Mouse (Mus musculus) midbrain, embryonic 12.5 days (tissue): ENCODE results near the gene Hs3st4. TPM values are rescaled to one million over a fixed set of nuclear protein-coding genes. Genes with fewer than 3 reads are reported as not detected.

Experiments
- ATAC-seq: fragments of 200-750 bp; cut with Nextera tagmentation; 2 replicates; pipeline ENCODE4 v1.8.0; 2017; ENCODE audit warnings: low read depth, moderate TSS enrichment, moderate library complexity; ENCODE audit not compliant: low FRiP score
- H3K27ac ChIP-seq: fragments of 300-500 bp; sonication (generic); replicated peaks from 2 replicates; pipeline ENCODE4 v1.5.1; 2016; ENCODE audit warnings: mild to moderate bottlenecking
- H3K27me3 ChIP-seq: fragments of 300-500 bp; sonication (generic); 2 replicates; pipeline ENCODE4 v1.6.1; 2016; ENCODE audit warnings: mild to moderate bottlenecking
- H3K36me3 ChIP-seq: fragments of 300-500 bp; sonication (generic); 2 replicates; pipeline ENCODE4 v1.6.1; 2016
- H3K4me1 ChIP-seq: fragments of 300-500 bp; sonication (generic); 2 replicates; pipeline ENCODE4 v1.6.1; 2016
- H3K4me2 ChIP-seq: fragments of 300-500 bp; sonication (generic); replicated peaks from 2 replicates; pipeline ENCODE4 v1.6.1; 2016; ENCODE audit warnings: mild to moderate bottlenecking, moderate library complexity
- H3K4me3 ChIP-seq: fragments of 300-500 bp; sonication (generic); 2 replicates; pipeline ENCODE4 v1.5.1; 2016; ENCODE audit warnings: mild to moderate bottlenecking
- H3K9ac ChIP-seq: fragments of 300-500 bp; sonication (generic); replicated peaks from 2 replicates; pipeline ENCODE4 v1.6.1; 2016; ENCODE audit warnings: mild to moderate bottlenecking, moderate library complexity
- H3K9me3 ChIP-seq: fragments of 300-500 bp; sonication (generic); 2 replicates; pipeline ENCODE4 v1.6.1; 2016; ENCODE audit warnings: mild to moderate bottlenecking
- WGBS: fragments of 180-500 bp; shearing (Covaris S2); methylation state at CpG from one replicate; pipeline ENCODE4 v1.1.7; 2016; 5-methylcytosine and 5-hydroxymethylcytosine counted together
- polyA plus RNA-seq: library from polyadenylated mRNA; unstranded; fragments of >200 nt; fragmentation: Nextera tagmentation; extraction: Ambion mirVana; gene quantifications from 2 replicates; pipeline ENCODE4 v1.2.1, GENCODE M21; 2016

Hs3st4 gene
- polyA plus RNA-seq, 1 experiment from 2014 or later = 1.2 TPM

DNA sequence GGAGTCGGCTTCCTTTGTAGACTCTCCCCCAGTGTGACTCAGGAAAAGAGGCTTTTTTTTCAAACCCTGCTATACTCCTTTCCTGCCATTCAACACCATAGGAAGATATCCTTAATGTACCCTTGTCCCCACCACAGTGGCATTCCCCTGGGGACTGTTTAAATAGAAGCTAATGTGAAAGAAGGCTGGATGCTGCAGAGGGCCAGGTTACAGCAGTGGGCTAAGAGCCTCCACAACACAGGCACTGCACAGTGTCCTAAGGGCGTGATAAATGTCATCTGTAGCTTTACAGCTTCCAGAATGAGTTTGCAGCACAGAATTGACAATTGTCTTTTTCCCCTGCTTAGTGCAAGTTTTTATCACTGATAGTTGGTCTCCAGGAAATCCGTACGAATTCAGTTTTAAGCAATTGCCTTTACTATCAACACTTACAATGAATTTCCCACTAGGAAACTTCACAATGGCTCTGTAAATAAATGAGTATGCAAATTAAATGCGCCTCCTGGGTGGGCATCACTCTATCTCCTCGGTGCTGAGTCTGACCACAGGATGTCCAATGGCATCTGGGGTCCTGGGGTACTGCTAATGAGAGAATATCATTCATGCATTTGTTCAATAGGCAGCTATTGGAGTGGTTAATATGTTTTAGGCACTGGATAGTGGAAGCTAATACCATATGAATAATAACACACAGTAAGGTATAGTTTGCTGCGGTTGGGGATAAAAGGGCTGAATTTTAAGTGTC lies 257.4 kb downstream of the Hs3st4 start:
- Histone ChIP-seq H3K4me3 (no peak overlapping the region), H3K4me1 (peaks cover 21% of the 10 kb centered on the region), H3K9ac (no peak overlapping the region), H3K9me3 (no peaks in the 10 kb centered on the region), H3K4me2 (no peak overlapping the region), H3K27me3 (0 out of 2 replicates have a peak, but pooled peaks cover 4% of the 10 kb centered on the region), H3K36me3 (no peaks in the 10 kb centered on the region), H3K27ac (no peak overlapping the region)
- WGBS = 30% methylated on average over 7 of the region's 7 CpGs
- ATAC-seq = peak; percentile 76

DNA sequence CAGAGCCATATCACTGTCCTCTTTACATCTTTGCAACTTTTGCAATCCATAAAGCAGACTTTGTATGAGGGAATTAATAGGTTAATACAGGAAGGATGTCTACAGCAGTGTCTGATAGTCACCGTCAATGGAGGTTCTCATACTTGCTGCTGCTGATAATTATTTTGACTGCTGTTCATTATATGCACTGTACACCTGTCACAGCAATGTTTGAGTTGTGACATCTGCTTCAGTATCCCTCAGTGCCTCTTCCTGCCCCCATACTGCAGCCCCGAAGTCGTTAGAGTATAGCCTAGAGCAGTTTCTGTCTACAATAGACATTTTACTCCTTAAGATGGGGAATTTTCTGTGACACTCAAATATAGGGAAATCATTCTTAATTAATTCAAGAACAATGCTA lies 267.2 kb downstream of the Hs3st4 start:
- Histone ChIP-seq H3K4me1 (no peaks in the 10 kb centered on the region), H3K4me2 (no peak overlapping the region), H3K27me3 (no peaks in the 10 kb centered on the region), H3K4me3 (no peak overlapping the region), H3K9ac (no peak overlapping the region), H3K9me3 (no peaks in the 10 kb centered on the region), H3K27ac (no peak overlapping the region), H3K36me3 (no peaks in the 10 kb centered on the region)
- no peak for ATAC-seq
- WGBS = 82% methylated on average over 3 of the region's 3 CpGs

DNA sequence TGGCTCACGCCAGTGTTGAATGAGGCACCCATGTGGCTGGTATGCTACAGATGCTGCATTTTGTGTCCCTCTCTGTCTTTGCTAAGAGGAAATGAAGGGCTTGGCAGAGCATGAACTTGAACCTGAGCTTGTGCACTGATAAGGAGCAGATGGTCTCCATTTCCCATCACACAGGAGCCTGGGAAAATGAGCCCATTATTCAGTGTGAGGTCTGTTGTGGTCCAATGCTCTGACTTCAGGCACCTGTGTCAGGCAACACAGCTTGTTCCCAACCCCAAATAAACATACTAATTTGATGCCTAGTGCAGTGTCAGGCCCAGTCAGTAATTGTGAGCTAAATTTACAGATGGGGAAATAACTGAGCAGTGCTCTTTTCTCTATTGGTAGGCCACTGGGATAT lies 267.9 kb downstream of the Hs3st4 start:
- no peak for ATAC-seq
- no peaks in the 10 kb centered on the region for H3K4me1 ChIP-seq
- H3K36me3 ChIP-seq = no peaks in the 10 kb centered on the region
- no peak overlapping the region for H3K4me2 ChIP-seq
- WGBS = 87% methylated on average over 1 of the region's 1 CpGs
- no peaks in the 10 kb centered on the region for H3K27me3 ChIP-seq
- H3K27ac ChIP-seq = no peak overlapping the region
- no peak overlapping the region for H3K9ac ChIP-seq
- no peaks in the 10 kb centered on the region for H3K9me3 ChIP-seq
- H3K4me3 ChIP-seq = no peak overlapping the region

DNA sequence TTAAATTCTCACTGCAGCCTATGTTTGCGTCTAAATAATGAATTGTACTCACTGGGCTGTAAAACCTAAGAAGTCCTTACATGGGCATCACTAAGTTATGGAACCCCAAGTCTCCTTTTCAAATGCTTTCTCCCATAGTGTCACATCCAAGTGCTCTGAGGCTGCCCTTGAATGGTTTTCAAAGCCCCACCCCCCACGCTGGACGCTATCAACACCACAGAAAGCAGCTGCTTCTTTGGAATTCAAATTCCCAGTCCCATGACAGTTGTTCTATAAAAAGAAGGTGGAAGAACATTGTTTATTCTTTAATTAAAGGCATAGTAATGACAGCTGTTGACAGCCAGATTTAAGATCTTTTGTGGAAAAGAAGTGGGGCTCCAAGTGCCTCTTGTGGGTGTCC lies 275.8 kb downstream of the Hs3st4 start:
- H3K4me2 ChIP-seq = no peak overlapping the region
- H3K4me1 ChIP-seq = peaks cover 5% of the 10 kb centered on the region; the same call in 1 of the 2 replicates
- no peak overlapping the region for H3K9ac ChIP-seq
- no peaks in the 10 kb centered on the region for H3K9me3 ChIP-seq
- no peak for ATAC-seq
- WGBS = 60% methylated on average over 3 of the region's 3 CpGs
- H3K27ac ChIP-seq = no peak overlapping the region
- no peak overlapping the region for H3K4me3 ChIP-seq
- no peaks in the 10 kb centered on the region for H3K27me3 ChIP-seq
- H3K36me3 ChIP-seq = no peaks in the 10 kb centered on the region

DNA sequence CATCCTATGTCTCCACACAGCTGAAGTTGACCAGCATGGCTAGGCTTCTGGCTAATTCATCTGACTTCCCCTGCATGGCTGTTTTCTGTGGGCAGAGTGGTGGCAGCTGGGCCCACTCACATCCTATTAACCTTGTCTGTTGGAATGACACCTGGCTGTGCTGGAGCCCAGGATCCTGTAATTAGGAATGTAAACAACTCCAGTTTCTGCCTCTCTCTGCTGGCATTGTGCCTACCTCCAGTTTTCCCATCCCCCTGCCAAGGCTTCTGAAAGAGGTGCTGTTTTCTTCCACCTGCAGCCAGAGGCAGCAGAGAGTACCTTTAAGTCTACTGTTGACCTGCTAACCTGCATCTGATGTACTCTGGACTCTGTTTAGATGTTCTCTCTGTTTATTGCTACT lies 288.1 kb downstream of the Hs3st4 start:
- H3K9ac ChIP-seq = no peak overlapping the region
- no peak overlapping the region for H3K4me2 ChIP-seq
- no peaks in the 10 kb centered on the region for H3K9me3 ChIP-seq
- H3K27me3 ChIP-seq = no peaks in the 10 kb centered on the region
- H3K27ac ChIP-seq = no peak overlapping the region
- no peaks in the 10 kb centered on the region for H3K4me1 ChIP-seq
- no peak for ATAC-seq
- no peak overlapping the region for H3K4me3 ChIP-seq
- no peaks in the 10 kb centered on the region for H3K36me3 ChIP-seq

DNA sequence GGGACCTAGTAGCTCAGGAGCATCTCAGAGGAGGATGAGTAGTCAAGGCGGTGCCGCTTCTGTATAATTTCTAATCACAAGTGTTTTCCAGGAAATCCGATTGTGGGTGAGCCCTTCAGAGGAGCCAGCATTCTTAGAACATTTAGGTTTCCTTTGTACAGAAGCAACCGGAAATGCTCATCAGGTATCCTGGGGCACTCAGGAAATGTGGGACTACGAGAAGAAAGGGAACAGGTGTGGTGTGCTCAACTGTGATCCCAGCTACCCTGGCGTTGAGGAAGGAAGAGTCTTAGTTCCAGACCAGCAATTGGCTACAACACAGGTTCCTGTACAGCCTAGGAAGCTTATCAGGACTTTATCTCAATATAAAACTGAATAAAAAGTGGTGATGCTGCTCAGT lies 307.2 kb downstream of the Hs3st4 start:
- H3K4me1 ChIP-seq = no peaks in the 10 kb centered on the region
- no peak for ATAC-seq
- H3K9me3 ChIP-seq = no peaks in the 10 kb centered on the region
- 80% methylated on average over 6 of the region's 6 CpGs for WGBS
- no peak overlapping the region for H3K4me2 ChIP-seq
- H3K9ac ChIP-seq = no peak overlapping the region
- no peak overlapping the region for H3K4me3 ChIP-seq
- no peaks in the 10 kb centered on the region for H3K36me3 ChIP-seq
- no peak overlapping the region for H3K27ac ChIP-seq
- H3K27me3 ChIP-seq = no peaks in the 10 kb centered on the region

DNA sequence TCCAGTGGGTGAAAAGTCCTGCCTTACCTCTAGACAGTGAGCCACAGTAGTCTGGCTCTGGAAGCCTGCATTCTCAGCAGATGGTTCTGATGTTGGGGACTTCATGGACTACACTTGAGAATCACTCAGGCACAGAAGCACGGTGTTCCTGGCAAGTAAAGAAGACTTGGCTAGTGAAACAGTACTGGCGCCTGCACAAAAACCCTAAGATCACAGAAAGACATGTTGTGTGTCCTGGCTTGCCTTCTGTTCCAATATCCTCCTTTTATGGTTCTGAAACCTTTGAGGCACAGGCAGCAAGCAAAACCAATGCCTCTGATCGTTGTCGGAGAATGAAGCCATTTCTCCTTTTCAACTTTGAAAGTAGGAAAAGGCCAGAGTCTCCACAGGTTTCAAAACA lies 336.8 kb downstream of the Hs3st4 start:
- Histone ChIP-seq H3K27me3 (no peaks in the 10 kb centered on the region), H3K4me2 (no peak overlapping the region), H3K9me3 (no peaks in the 10 kb centered on the region), H3K9ac (no peak overlapping the region), H3K4me1 (no peaks in the 10 kb centered on the region), H3K36me3 (no peaks in the 10 kb centered on the region), H3K4me3 (no peak overlapping the region), H3K27ac (no peak overlapping the region)
- WGBS = 93% methylated on average over 4 of the region's 4 CpGs
- no peak for ATAC-seq

DNA sequence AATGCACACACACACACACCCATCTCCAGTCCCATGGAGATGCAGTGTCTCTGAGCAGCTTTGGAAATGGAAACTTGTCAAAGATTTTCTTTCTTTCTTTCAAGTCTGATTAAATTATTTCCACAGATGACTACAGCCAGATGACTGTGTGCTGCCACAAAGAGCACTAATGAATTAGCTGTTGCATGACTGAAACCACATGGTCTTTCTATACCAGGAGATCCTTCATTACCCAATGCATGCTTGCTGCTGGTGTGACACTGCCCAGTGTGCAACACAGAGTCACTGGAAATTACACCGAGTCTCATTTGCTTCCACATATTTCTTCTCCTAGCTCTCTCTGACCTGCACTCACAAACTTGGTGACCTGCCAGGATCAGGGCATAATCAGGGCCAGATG lies 353.0 kb downstream of the Hs3st4 start:
- Histone ChIP-seq H3K27ac (no peak overlapping the region), H3K4me1 (no peaks in the 10 kb centered on the region), H3K9me3 (no peaks in the 10 kb centered on the region), H3K36me3 (no peaks in the 10 kb centered on the region), H3K4me3 (no peak overlapping the region), H3K4me2 (no peak overlapping the region), H3K27me3 (no peaks in the 10 kb centered on the region), H3K9ac (no peak overlapping the region)
- 91% methylated on average over 1 of the region's 1 CpGs for WGBS
- no peak for ATAC-seq

DNA sequence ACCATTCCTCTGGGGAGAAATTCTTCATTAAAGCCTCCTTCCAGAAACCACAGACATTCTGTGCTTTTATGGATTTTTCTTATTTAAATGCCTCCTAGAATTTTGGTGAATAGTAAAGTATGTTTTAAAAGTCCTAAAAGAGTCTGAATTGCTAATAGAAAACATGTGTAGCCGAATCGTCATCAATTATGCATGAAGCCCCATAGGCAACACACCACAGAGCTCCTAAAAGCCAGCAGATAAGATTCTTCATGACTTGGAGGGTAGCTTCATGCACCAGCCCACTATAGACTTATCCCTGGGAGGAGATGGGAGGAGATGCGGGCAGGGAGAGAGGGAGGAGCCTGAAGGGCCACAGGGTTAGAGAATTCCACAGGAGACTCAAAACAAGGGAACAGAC lies 358.8 kb downstream of the Hs3st4 start:
- no peaks in the 10 kb centered on the region for H3K36me3 ChIP-seq
- no peak overlapping the region for H3K9ac ChIP-seq
- no peaks in the 10 kb centered on the region for H3K9me3 ChIP-seq
- H3K4me2 ChIP-seq = no peak overlapping the region
- ATAC-seq = no peak
- 63% methylated on average over 3 of the region's 3 CpGs for WGBS
- H3K4me3 ChIP-seq = no peak overlapping the region
- H3K27ac ChIP-seq = no peak overlapping the region
- H3K27me3 ChIP-seq = no peaks in the 10 kb centered on the region
- no peaks in the 10 kb centered on the region for H3K4me1 ChIP-seq

DNA sequence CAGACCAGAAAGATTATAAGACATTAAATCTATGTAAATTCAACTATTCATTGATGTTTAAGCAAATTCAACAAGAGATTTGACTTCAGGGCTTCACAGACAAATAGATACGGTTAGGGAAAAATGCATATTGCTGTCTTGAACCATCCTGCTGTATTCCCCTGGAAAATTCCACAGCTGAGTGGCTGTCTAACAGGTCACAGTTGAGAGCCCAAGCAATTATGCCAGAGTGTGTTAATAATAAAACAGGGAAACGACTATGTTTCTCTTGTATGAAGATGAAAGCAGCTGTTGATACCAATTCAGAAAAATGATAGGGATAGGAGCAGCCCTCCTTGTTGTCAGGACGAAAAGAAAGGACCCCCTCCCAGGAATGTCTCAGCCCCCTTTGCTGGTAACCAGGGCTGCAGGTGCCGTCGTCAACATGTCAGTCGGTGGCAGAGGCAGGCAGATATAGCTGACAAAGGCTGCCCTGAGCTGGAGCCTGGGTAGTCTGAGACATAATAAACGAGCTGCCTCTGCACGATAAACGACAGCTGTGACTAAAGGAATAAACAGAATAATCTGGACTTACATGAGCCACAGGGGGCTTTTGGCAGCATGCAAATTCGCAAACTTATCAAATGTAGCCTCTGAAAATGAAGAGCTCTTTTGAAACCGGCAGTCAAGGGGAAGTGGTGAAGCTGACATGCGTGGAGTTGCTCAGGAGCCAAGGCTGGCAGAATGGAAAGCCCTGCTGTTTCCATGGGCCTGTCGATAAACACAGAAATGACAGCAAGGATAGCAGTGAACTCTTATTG lies 364.7 kb downstream of the Hs3st4 start:
- Histone ChIP-seq H3K9ac (no peak overlapping the region), H3K4me3 (peak overlapping the region; percentile 1; the same call in 1 of the 2 replicates), H3K4me2 (peak overlapping the region; percentile 29)

DNA sequence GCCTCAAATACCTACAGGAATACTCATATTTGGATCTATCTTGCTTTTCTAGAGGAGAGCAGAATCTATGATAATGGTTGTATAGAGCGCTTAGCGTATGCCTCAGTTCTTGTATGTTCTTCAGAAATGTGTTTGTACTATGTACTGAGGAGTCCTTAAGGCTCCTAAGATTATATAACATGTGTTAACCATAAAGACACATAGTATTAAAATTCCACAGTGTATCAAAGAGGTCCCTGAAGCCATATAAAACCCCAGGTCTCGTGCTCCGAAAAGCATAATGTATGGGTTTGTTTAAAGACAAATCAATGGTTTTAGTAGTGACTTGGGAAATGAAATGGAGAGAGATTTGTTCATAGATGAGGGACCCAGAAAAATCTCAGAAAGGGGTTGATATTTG lies 371.4 kb downstream of the Hs3st4 start:
- Histone ChIP-seq H3K27me3 (peaks cover 2% of the 10 kb centered on the region; the same call in 1 of the 2 replicates), H3K9ac (no peak overlapping the region), H3K27ac (no peak overlapping the region), H3K9me3 (no peaks in the 10 kb centered on the region), H3K36me3 (no peaks in the 10 kb centered on the region), H3K4me3 (no peak overlapping the region), H3K4me1 (no peaks in the 10 kb centered on the region), H3K4me2 (no peak overlapping the region)
- WGBS = 92% methylated on average over 4 of the region's 4 CpGs
- no peak for ATAC-seq

More for the DNA sequence above, 364.7 kb downstream of the Hs3st4 start:
- peak overlapping the region; percentile 70 for H3K27ac ChIP-seq
- WGBS = 28% methylated on average over 13 of the region's 13 CpGs
- ATAC-seq = peak; percentile 95
- H3K9me3 ChIP-seq = no peaks in the 10 kb centered on the region
- H3K4me1 ChIP-seq = no peaks in the 10 kb centered on the region; the same call in 1 of the 2 replicates
- peaks cover 4% of the 10 kb centered on the region; the same call in 1 of the 2 replicates for H3K27me3 ChIP-seq
- no peaks in the 10 kb centered on the region for H3K36me3 ChIP-seq

DNA sequence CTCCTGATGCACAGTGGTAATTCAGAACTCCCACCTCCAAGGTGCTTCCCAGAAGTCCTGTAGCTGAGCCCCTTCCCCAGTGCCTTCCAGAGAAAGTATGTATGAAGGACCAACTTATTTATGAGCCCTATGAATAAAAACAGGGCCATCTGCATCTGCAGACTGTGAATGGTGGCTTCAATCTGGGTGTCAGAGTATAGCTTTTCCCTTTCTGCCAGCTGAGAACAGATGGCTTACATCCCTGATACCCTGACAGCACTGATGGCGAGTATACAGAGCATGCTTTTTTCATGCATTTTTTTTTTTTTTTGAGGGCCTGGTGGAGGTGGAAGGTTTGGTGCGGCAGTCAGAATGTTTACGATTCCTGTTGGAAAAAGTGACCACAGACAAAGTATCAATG lies 375.4 kb downstream of the Hs3st4 start:
- Histone ChIP-seq H3K4me2 (no peak overlapping the region), H3K4me1 (peaks cover 4% of the 10 kb centered on the region; the same call in 1 of the 2 replicates), H3K4me3 (no peak overlapping the region), H3K36me3 (no peaks in the 10 kb centered on the region), H3K9ac (no peak overlapping the region), H3K27ac (no peak overlapping the region), H3K9me3 (no peaks in the 10 kb centered on the region), H3K27me3 (no peaks in the 10 kb centered on the region)
- no peak for ATAC-seq
- 77% methylated on average over 3 of the region's 3 CpGs for WGBS
